Mouse (Mus musculus) thymus, postnatal 10 days (tissue): Measurements from ENCODE around the gene Gm13271.
"Not testable (repeated sequence)": the region's sequence is repeated elsewhere in the genome, so short reads cannot be mapped to it uniquely, and the experiment has no call there.

ENCODE experiments used
- DNase-seq, 2 experiments: peaks; one replicate each; pipeline ENCODE4 v3.0.0; 2021; ENCODE audit warnings: low spot score in 2 of 2

Gene Gm13271

DNA sequence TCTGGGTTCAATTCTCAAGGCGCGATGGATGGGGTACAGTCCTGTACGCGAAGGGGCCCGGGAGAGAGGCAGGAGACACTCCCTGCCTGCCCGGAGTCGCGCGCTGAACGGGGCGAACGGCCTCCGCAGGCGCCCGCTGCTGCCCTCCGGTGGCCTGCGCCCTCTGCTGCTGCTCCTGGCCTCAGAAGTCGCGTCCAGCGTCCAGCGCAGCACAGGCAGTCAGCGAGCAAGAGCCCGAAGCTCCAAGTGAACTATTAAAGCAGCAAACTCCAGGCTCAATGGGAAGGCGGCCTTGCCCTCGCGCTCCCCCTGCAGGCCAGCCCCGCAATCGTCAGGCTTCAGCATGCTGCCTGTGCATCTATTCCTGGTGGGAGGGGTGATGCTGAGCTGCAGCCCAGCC lies 5.8 kb downstream of the Gm13271 start:
- DNase-seq = not testable (repeated sequence)

DNA sequence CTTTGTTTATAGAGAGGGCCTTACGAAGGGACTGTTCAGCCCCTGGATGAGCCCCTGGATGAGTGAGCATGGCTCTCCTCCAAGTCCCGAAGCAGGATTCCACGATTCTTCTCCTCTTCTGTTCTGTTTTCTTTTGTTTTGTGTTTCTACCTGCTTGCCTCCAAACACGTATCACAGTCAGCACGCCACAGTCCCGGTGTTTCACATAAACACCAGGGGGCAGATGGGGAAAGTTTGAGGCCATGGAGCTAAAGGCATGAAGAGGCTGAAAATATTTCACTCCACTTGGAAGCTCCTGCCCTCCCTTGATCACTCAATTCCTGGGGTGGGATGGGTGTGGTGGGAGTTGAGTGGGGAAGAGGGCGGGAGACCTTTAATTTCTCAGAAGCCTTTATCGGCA lies 7.1 kb downstream of the Gm13271 start:
- DNase-seq = peak; percentile 90 to 93

DNA sequence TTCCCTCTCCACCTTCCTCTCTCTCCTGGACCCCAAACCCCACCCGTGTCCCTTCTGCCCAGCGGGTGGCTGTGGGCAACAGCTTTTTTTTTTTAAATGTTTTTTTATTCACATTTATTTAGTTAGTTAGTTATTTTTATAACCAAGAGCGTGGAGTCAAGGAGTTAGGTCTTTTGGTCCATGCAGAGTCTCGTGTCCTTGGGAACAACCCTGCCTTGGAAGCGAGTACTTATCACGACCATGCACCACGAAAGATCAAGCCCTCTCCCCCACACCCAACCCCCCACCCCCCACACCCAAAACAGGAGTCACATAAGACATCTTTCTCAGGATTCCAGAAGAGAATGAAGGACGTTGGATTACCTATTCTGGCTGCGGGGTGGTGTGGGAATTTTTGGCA lies 7.7 kb downstream of the Gm13271 start:
- DNase-seq = not testable (repeated sequence)

DNA sequence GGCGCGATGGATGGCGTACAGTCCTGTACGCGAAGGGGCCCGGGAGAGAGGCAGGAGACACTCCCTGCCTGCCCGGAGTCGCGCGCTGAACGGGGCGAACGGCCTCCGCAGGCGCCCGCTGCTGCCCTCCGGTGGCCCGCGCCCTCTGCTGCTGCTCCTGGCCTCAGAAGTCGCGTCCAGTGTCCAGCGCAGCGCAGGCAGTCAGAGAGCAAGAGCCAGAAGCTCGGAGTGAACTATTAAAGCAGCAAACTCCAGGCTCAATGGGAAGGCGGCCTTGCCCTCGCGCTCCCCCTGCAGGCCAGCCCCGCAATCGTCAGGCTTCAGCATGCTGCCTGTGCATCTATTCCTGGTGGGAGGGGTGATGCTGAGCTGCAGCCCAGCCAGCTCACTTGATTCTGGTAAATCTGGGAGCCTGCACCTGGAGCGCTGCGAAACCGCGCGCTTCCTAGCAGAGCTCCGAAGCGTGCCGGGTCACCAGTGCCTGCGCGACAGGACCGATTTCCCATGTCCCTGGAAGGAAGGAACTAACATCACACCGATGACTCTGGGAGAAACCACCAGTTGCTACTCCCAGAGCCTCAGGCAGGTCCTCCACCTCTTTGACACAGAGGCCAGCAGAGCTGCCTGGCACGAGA lies 8.8 kb downstream of the Gm13271 start:
- DNase-seq = not testable (repeated sequence)

DNA sequence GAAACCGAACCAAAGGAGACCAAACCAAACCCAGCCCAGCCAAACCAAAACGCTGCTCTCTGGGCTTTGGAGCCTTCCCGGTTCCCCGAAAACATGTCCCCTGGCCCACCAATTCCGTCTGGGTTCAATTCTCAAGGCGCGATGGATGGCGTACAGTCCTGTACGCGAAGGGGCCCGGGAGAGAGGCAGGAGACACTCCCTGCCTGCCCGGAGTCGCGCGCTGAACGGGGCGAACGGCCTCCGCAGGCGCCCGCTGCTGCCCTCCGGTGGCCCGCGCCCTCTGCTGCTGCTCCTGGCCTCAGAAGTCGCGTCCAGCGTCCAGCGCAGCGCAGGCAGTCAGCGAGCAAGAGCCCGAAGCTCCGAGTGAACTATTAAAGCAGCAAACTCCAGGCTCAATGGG lies 18.9 kb downstream of the Gm13271 start, which contains the start of gene Gm13290:
TSS of gene Gm13290 (plus strand) at position 301 of the 400 bp plus-strand sequence.
- not testable (repeated sequence) for DNase-seq

DNA sequence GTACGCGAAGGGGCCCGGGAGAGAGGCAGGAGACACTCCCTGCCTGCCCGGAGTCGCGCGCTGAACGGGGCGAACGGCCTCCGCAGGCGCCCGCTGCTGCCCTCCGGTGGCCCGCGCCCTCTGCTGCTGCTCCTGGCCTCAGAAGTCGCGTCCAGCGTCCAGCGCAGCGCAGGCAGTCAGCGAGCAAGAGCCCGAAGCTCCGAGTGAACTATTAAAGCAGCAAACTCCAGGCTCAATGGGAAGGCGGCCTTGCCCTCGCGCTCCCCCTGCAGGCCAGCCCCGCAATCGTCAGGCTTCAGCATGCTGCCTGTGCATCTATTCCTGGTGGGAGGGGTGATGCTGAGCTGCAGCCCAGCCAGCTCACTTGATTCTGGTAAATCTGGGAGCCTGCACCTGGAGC lies 22.0 kb downstream of the Gm13271 start, which contains the start of gene Gm13289:
TSS of gene Gm13289 (plus strand) at position 301 of the 400 bp plus-strand sequence.
- DNase-seq = not testable (repeated sequence)

DNA sequence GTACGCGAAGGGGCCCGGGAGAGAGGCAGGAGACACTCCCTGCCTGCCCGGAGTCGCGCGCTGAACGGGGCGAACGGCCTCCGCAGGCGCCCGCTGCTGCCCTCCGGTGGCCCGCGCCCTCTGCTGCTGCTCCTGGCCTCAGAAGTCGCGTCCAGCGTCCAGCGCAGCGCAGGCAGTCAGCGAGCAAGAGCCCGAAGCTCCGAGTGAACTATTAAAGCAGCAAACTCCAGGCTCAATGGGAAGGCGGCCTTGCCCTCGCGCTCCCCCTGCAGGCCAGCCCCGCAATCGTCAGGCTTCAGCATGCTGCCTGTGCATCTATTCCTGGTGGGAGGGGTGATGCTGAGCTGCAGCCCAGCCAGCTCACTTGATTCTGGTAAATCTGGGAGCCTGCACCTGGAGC lies 24.9 kb downstream of the Gm13271 start, which contains the start of gene Gm13272:
TSS of gene Gm13272 (plus strand) at position 301 of the 400 bp plus-strand sequence.
- not testable (repeated sequence) for DNase-seq

DNA sequence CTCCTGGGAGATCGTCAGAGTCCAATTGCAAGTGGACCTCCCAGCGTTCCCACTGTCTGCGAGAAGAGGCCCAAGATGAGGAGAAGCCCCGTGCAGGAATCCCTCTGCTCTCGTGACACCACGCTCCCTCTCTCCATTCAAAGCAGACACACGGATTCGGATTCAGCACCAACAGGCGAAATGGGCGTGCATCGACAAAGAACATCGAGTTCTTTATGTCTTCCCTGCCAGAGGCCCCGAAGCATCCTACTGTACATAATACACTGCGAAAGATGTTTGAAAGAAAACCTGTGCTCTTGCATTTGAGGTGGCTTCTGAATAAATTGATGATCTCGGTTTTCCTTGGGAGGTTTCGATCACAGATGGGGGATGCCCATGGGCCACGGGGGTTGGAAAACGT lies 25.7 kb downstream of the Gm13271 start:
- DNase-seq = not testable (repeated sequence)

DNA sequence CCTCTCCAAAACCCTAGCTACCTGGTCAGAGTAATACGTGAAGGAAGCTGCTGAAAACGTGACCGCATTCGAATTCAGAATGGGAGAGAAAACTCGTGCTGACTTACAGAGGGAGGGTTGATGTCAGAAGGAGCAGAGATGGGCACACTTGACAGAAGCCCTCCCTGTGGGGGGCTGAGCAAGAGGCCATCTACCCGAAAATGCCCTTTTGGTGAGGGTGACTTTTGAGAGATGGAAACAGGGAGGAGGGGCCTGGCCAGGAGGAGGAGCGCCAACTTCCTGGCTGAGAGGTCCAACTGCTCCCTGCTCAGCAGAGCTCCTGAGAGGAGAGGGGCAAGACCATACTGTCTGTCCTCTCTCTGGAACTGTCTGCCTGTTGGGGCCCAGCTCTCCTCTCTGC lies 27.2 kb downstream of the Gm13271 start, which contains the start of gene Ifnz:
TSS of gene Ifnz (plus strand) at position 301 of the 400 bp plus-strand sequence.
- not testable (repeated sequence) for DNase-seq

DNA sequence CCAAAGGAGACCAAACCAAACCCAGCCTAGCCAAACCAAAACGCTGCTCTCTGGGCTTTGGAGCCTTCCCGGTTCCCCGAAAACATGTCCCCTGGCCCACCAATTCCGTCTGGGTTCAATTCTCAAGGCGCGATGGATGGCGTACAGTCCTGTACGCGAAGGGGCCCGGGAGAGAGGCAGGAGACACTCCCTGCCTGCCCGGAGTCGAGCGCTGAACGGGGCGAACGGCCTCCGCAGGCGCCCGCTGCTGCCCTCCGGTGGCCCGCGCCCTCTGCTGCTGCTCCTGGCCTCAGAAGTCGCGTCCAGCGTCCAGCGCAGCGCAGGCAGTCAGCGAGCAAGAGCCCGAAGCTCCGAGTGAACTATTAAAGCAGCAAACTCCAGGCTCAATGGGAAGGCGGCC lies 27.7 kb downstream of the Gm13271 start:
- not testable (repeated sequence) for DNase-seq

DNA sequence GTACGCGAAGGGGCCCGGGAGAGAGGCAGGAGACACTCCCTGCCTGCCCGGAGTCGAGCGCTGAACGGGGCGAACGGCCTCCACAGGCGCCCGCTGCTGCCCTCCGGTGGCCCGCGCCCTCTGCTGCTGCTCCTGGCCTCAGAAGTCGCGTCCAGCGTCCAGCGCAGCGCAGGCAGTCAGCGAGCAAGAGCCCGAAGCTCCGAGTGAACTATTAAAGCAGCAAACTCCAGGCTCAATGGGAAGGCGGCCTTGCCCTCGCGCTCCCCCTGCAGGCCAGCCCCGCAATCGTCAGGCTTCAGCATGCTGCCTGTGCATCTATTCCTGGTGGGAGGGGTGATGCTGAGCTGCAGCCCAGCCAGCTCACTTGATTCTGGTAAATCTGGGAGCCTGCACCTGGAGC lies 30.7 kb downstream of the Gm13271 start, which contains the start of gene Gm13276:
TSS of gene Gm13276 (plus strand) at position 301 of the 400 bp plus-strand sequence.
- DNase-seq = not testable (repeated sequence)

DNA sequence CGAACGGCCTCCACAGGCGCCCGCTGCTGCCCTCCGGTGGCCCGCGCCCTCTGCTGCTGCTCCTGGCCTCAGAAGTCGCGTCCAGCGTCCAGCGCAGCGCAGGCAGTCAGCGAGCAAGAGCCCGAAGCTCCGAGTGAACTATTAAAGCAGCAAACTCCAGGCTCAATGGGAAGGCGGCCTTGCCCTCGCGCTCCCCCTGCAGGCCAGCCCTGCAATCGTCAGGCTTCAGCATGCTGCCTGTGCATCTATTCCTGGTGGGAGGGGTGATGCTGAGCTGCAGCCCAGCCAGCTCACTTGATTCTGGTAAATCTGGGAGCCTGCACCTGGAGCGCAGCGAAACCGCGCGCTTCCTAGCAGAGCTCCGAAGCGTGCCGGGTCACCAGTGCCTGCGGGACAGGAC lies 33.7 kb downstream of the Gm13271 start, which contains the start of gene Gm13277:
TSS of gene Gm13277 (plus strand) at position 231 of the 400 bp plus-strand sequence.
- peak; percentile 61 to 66 for DNase-seq

DNA sequence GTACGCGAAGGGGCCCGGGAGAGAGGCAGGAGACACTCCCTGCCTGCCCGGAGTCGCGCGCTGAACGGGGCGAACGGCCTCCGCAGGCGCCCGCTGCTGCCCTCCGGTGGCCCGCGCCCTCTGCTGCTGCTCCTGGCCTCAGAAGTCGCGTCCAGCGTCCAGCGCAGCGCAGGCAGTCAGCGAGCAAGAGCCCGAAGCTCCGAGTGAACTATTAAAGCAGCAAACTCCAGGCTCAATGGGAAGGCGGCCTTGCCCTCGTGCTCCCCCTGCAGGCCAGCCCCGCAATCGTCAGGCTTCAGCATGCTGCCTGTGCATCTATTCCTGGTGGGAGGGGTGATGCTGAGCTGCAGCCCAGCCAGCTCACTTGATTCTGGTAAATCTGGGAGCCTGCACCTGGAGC lies 36.6 kb downstream of the Gm13271 start, which contains the start of gene Gm13278:
TSS of gene Gm13278 (plus strand) at position 301 of the 400 bp plus-strand sequence.
- not testable (repeated sequence) for DNase-seq

DNA sequence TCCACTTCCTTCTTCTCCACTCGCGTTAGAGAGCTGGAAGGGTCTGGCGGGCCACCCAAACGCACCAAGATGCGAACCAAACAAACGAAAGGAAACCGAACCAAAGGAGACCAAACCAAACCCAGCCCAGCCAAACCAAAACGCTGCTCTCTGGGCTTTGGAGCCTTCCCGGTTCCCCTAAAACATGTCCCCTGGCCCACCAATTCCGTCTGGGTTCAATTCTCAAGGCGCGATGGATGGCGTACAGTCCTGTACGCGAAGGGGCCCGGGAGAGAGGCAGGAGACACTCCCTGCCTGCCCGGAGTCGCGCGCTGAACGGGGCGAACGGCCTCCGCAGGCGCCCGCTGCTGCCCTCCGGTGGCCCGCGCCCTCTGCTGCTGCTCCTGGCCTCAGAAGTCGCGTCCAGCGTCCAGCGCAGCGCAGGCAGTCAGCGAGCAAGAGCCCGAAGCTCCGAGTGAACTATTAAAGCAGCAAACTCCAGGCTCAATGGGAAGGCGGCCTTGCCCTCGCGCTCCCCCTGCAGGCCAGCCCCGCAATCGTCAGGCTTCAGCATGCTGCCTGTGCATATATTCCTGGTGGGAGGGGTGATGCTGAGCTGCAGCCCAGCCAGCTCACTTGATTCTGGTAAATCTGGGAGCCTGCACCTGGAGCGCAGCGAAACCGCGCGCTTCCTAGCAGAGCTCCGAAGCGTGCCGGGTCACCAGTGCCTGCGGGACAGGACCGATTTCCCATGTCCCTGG lies 39.4 kb downstream of the Gm13271 start, which contains the start of gene Gm13275:
TSS of gene Gm13275 (plus strand) at position 552 of the 740 bp plus-strand sequence.
- peak; percentile 57 to 69 for DNase-seq

DNA sequence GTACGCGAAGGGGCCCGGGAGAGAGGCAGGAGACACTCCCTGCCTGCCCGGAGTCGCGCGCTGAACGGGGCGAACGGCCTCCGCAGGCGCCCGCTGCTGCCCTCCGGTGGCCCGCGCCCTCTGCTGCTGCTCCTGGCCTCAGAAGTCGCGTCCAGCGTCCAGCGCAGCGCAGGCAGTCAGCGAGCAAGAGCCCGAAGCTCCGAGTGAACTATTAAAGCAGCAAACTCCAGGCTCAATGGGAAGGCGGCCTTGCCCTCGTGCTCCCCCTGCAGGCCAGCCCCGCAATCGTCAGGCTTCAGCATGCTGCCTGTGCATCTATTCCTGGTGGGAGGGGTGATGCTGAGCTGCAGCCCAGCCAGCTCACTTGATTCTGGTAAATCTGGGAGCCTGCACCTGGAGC lies 42.4 kb downstream of the Gm13271 start, which contains the start of gene Gm13279:
TSS of gene Gm13279 (plus strand) at position 301 of the 400 bp plus-strand sequence.
- DNase-seq = not testable (repeated sequence)

DNA sequence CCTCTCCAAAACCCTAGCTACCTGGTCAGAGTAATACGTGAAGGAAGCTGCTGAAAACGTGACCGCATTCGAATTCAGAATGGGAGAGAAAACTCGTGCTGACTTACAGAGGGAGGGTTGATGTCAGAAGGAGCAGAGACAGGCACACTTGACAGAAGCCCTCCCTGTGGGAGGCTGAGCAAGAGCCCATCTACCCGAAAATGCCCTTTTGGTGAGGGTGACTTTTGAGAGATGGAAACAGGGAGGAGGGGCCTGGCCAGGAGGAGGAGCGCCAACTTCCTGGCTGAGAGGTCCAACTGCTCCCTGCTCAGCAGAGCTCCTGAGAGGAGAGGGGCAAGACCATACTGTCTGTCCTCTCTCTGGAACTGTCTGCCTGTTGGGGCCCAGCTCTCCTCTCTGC lies 44.7 kb downstream of the Gm13271 start, which contains the start of gene Gm13285:
TSS of gene Gm13285 (plus strand) at position 301 of the 400 bp plus-strand sequence.
- DNase-seq = not testable (repeated sequence)

DNA sequence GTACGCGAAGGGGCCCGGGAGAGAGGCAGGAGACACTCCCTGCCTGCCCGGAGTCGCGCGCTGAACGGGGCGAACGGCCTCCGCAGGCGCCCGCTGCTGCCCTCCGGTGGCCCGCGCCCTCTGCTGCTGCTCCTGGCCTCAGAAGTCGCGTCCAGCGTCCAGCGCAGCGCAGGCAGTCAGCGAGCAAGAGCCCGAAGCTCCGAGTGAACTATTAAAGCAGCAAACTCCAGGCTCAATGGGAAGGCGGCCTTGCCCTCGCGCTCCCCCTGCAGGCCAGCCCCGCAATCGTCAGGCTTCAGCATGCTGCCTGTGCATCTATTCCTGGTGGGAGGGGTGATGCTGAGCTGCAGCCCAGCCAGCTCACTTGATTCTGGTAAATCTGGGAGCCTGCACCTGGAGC lies 48.3 kb downstream of the Gm13271 start, which contains the start of gene Gm13287:
TSS of gene Gm13287 (plus strand) at position 301 of the 400 bp plus-strand sequence.
- not testable (repeated sequence) for DNase-seq
